Mouse (Mus musculus) spleen, adult 2 months (tissue): ENCODE data around the gene Galk2.

Experiments
- CTCF ChIP-seq: fragments of 200-500 bp; IDR thresholded peaks from 2 replicates; pipeline ENCODE4 v1.5.1; 2011; ENCODE audit warnings: mild to moderate bottlenecking, inconsistent platforms; ENCODE audit not compliant: insufficient read depth, insufficient read length, insufficient replicate concordance; ENCODE audit errors: extremely low read depth
- POLR2A ChIP-seq: fragments of 200-500 bp; IDR thresholded peaks from 2 replicates; pipeline ENCODE4 v1.6.1; 2011; ENCODE audit warnings: low read depth, low read length, inconsistent platforms

GRCm38 (mm10) chr2:125820397-125820796, 38.5 kb upstream of the Galk2 start:
- TF ChIP-seq CTCF (no peak), POLR2A (no peak)
